Mouse (Mus musculus): ENCODE measurements around the gene Ildr2. TPM values are rescaled to one million over a fixed set of nuclear protein-coding genes. Genes with fewer than 3 reads are reported as not detected.

Ildr2 gene
- polyA plus RNA-seq, 1 experiment, result 0.18 TPM

GRCm38 (mm10) chr1:166238315-166238969 lies 15.5 kb upstream of the Ildr2 start, which contains the start of gene Mael:
Gene Mael (minus strand): TSS chr1:166238747.
- peak within 1 kb of the TSS; percentile 33 for H3K4me3 ChIP-seq (ENCODE audit: low read depth, low read length)
- no peak within 1 kb of the TSS for H3K27ac ChIP-seq (ENCODE audit: insufficient read depth, low read length)
- peaks cover 6% of the 10 kb centered on the region; the same call in 1 of the 2 replicates for H3K9me3 ChIP-seq (replicated peaks; ENCODE audit: control insufficient read depth, insufficient read depth, low read length, poor library complexity, severe bottlenecking)
- no peaks in the 10 kb centered on the region for H3K4me1 ChIP-seq (ENCODE audit: control insufficient read depth, insufficient read depth, low read length)
- peaks cover 8% of the 10 kb centered on the region; the same call in 1 of the 2 replicates for H3K27me3 ChIP-seq (ENCODE audit: control insufficient read depth, insufficient read depth, low read length, poor library complexity, severe bottlenecking)
- no peak for TF ChIP-seq CTCF (IDR thresholded peaks at IDR 0.05; ENCODE audit: low read depth, low read length)
- TF ChIP-seq POLR2A (IDR thresholded peaks at IDR 0.05; ENCODE audit: insufficient read depth, low read length), result no peak
- TF ChIP-seq EP300 (IDR thresholded peaks at IDR 0.05; ENCODE audit: insufficient read depth, low read depth, low read length), result no peak
- 0 out of 2 replicates have a peak within 1 kb of the TSS, but pooled peaks have one; percentile 15 for H3K9ac ChIP-seq (ENCODE audit: low read depth, poor library complexity, severe bottlenecking)
- H3K36me3 ChIP-seq (ENCODE audit: control insufficient read depth, insufficient read depth, low read length, poor library complexity, severe bottlenecking), result no peaks in the 10 kb centered on the region

DNA sequence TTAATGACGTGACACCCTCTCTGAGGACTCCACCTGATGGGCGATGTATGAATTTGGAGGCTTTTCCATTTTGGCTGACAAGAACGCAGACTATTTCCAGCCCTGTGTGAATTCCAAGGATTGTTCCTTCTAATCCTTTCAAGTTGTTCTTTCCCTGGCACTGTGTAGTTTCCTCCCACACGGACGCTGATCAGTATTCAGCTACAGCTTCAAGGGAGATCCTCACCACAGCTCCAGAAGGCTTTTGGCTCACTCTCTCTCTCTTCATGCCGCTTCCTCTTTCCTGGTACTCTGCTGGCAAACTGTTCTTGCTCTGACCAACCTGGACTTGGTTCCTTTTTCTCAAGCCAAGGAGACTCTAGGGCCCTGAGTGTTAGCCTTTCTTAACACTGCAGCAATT lies 9.7 kb upstream of the Ildr2 start:
- Histone ChIP-seq H3K27me3 (ENCODE audit: control insufficient read depth, insufficient read depth, low read length, poor library complexity, severe bottlenecking) (peaks cover 2% of the 10 kb centered on the region; the same call in 1 of the 2 replicates), H3K9ac (ENCODE audit: low read depth, poor library complexity, severe bottlenecking) (no peak overlapping the region), H3K27ac (ENCODE audit: insufficient read depth, low read length) (no peak overlapping the region), H3K4me1 (ENCODE audit: control insufficient read depth, insufficient read depth, low read length) (no peaks in the 10 kb centered on the region), H3K9me3 (replicated peaks; ENCODE audit: control insufficient read depth, insufficient read depth, low read length, poor library complexity, severe bottlenecking) (no peaks in the 10 kb centered on the region), H3K4me3 (ENCODE audit: low read depth, low read length) (no peak overlapping the region), H3K36me3 (ENCODE audit: control insufficient read depth, insufficient read depth, low read length, poor library complexity, severe bottlenecking) (no peaks in the 10 kb centered on the region)
- TF ChIP-seq EP300 (IDR thresholded peaks at IDR 0.05; ENCODE audit: insufficient read depth, low read depth, low read length) (no peak), CTCF (IDR thresholded peaks at IDR 0.05; ENCODE audit: low read depth, low read length) (no peak), POLR2A (IDR thresholded peaks at IDR 0.05; ENCODE audit: insufficient read depth, low read length) (no peak)

- TF ChIP-seq EP300 (IDR thresholded peaks at IDR 0.05; ENCODE audit: insufficient read depth, low read depth, low read length), result no peak
- no peak for TF ChIP-seq POLR2A (IDR thresholded peaks at IDR 0.05; ENCODE audit: insufficient read depth, low read length)
- no peak for TF ChIP-seq CTCF (IDR thresholded peaks at IDR 0.05; ENCODE audit: low read depth, low read length)
- no peak overlapping the region for H3K27ac ChIP-seq (ENCODE audit: insufficient read depth, low read length)
- no peak overlapping the region for H3K9ac ChIP-seq (ENCODE audit: low read depth, poor library complexity, severe bottlenecking)
- no peaks in the 10 kb centered on the region for H3K9me3 ChIP-seq (replicated peaks; ENCODE audit: control insufficient read depth, insufficient read depth, low read length, poor library complexity, severe bottlenecking)
- H3K36me3 ChIP-seq (ENCODE audit: control insufficient read depth, insufficient read depth, low read length, poor library complexity, severe bottlenecking), result no peaks in the 10 kb centered on the region
- no peak overlapping the region for H3K4me3 ChIP-seq (ENCODE audit: low read depth, low read length)
- no peaks in the 10 kb centered on the region for H3K4me1 ChIP-seq (ENCODE audit: control insufficient read depth, insufficient read depth, low read length)
- peaks cover 25% of the 10 kb centered on the region for H3K27me3 ChIP-seq (ENCODE audit: control insufficient read depth, insufficient read depth, low read length, poor library complexity, severe bottlenecking)
Measured at GRCm38 (mm10) chr1:166255091-166255490, 1.2 kb downstream of the Ildr2 start.

- Histone ChIP-seq H3K4me1 (ENCODE audit: control insufficient read depth, insufficient read depth, low read length) (no peaks in the 10 kb centered on the region), H3K36me3 (ENCODE audit: control insufficient read depth, insufficient read depth, low read length, poor library complexity, severe bottlenecking) (no peaks in the 10 kb centered on the region), H3K27ac (ENCODE audit: insufficient read depth, low read length) (no peak overlapping the region), H3K9ac (ENCODE audit: low read depth, poor library complexity, severe bottlenecking) (no peak overlapping the region), H3K27me3 (ENCODE audit: control insufficient read depth, insufficient read depth, low read length, poor library complexity, severe bottlenecking) (peaks cover 25% of the 10 kb centered on the region), H3K9me3 (replicated peaks; ENCODE audit: control insufficient read depth, insufficient read depth, low read length, poor library complexity, severe bottlenecking) (no peaks in the 10 kb centered on the region), H3K4me3 (ENCODE audit: low read depth, low read length) (no peak overlapping the region)
- no peak for TF ChIP-seq EP300 (IDR thresholded peaks at IDR 0.05; ENCODE audit: insufficient read depth, low read depth, low read length)
- no peak for TF ChIP-seq CTCF (IDR thresholded peaks at IDR 0.05; ENCODE audit: low read depth, low read length)
- TF ChIP-seq POLR2A (IDR thresholded peaks at IDR 0.05; ENCODE audit: insufficient read depth, low read length), result no peak
Measured at GRCm38 (mm10) chr1:166255651-166256050, 1.7 kb downstream of the Ildr2 start.

DNA sequence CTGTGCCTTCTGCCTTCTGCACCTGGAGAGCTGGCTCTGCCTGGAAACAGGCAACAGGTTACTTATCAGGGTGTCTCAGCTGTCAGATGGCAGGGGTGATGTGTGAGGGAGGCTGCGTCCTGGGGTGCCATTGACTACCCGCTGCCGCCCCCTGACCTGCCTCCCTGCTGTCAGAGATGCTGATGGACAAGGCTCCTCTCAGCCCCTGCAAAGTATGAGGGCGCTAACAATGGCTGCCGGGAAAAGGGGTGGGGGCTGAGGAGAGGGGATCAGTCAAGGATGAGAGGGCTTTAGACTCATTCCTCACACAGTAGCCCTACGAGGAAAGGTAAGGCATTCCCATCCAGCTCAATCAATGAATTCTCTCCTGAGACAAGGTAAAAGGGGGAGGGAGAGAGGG lies 2.4 kb downstream of the Ildr2 start:
- TF ChIP-seq EP300 (IDR thresholded peaks at IDR 0.05; ENCODE audit: insufficient read depth, low read depth, low read length), result no peak
- no peak for TF ChIP-seq POLR2A (IDR thresholded peaks at IDR 0.05; ENCODE audit: insufficient read depth, low read length)
- no peak for TF ChIP-seq CTCF (IDR thresholded peaks at IDR 0.05; ENCODE audit: low read depth, low read length)
- no peak overlapping the region for H3K4me3 ChIP-seq (ENCODE audit: low read depth, low read length)
- H3K27ac ChIP-seq (ENCODE audit: insufficient read depth, low read length), result no peak overlapping the region
- H3K9ac ChIP-seq (ENCODE audit: low read depth, poor library complexity, severe bottlenecking), result no peak overlapping the region
- H3K36me3 ChIP-seq (ENCODE audit: control insufficient read depth, insufficient read depth, low read length, poor library complexity, severe bottlenecking), result no peaks in the 10 kb centered on the region
- H3K4me1 ChIP-seq (ENCODE audit: control insufficient read depth, insufficient read depth, low read length), result no peaks in the 10 kb centered on the region
- peaks cover 25% of the 10 kb centered on the region for H3K27me3 ChIP-seq (ENCODE audit: control insufficient read depth, insufficient read depth, low read length, poor library complexity, severe bottlenecking)
- H3K9me3 ChIP-seq (replicated peaks; ENCODE audit: control insufficient read depth, insufficient read depth, low read length, poor library complexity, severe bottlenecking), result no peaks in the 10 kb centered on the region

DNA sequence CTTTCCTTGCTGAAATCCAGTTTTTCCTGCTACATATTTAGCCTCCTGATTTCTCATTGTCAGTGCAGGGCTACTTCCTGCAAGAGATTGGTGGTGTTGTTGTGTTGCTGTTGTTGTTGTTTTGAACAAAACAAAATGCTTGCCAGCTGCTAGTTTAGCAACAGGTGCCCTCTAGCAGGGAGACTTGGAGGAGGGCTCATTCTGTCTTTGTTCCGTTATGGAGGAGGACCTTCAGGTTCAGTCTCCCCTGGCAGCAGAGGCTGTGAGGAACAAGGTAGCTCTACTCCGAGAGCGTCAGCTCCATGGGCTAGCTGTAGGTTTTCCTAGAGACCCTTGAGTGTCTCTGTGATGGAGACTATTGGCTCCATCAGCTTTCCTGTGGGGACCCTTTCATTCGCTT lies 3.0 kb downstream of the Ildr2 start:
- Histone ChIP-seq H3K4me3 (ENCODE audit: low read depth, low read length) (no peak overlapping the region), H3K9me3 (replicated peaks; ENCODE audit: control insufficient read depth, insufficient read depth, low read length, poor library complexity, severe bottlenecking) (no peaks in the 10 kb centered on the region; the same call in 1 of the 2 replicates), H3K36me3 (ENCODE audit: control insufficient read depth, insufficient read depth, low read length, poor library complexity, severe bottlenecking) (no peaks in the 10 kb centered on the region), H3K9ac (ENCODE audit: low read depth, poor library complexity, severe bottlenecking) (no peak overlapping the region), H3K27ac (ENCODE audit: insufficient read depth, low read length) (no peak overlapping the region), H3K4me1 (ENCODE audit: control insufficient read depth, insufficient read depth, low read length) (no peaks in the 10 kb centered on the region), H3K27me3 (ENCODE audit: control insufficient read depth, insufficient read depth, low read length, poor library complexity, severe bottlenecking) (peaks cover 25% of the 10 kb centered on the region)
- TF ChIP-seq CTCF (IDR thresholded peaks at IDR 0.05; ENCODE audit: low read depth, low read length), result no peak
- no peak for TF ChIP-seq EP300 (IDR thresholded peaks at IDR 0.05; ENCODE audit: insufficient read depth, low read depth, low read length)
- no peak for TF ChIP-seq POLR2A (IDR thresholded peaks at IDR 0.05; ENCODE audit: insufficient read depth, low read length)
